Mouse (Mus musculus) stomach, adult 2 months (tissue): ENCODE measurements around the gene Olfr648. TPM values are rescaled to one million over a fixed set of nuclear protein-coding genes. Genes with fewer than 3 reads are reported as not detected.

Experiments used
- polyA plus RNA-seq: library from polyadenylated mRNA; depleted of rRNA; stranded (reverse); fragments of >200 nt; gene quantifications from 2 replicates; pipeline ENCODE4 v1.2.3, GENCODE M21; 2012; rRNA removed

Olfr648 gene
- polyA plus RNA-seq = 0.03 and 0.05 TPM in 2 replicates

DNA sequence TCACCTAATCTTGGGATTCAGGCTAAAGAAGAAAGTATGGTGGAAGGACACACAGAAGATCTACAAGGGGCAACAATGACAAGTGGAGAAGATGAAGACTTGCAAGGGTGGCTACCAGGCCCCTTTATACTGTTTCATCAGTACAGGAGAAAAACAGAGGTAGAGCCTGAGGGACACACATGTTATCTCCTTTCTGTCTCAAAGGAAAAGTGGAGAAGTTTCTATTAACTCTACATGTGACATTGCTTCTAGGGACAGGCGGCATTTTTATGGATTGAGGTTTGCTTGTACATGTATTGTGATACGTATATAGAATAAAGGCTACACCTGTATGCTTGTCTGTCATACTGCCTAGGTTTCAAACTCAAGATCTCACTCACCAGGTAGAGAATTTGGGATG lies at the start of gene Olfr648:
Gene Olfr648, minus strand, starts transcription at position 101 of the 400 bp plus-strand sequence.

GRCm38 (mm10) chr7:104218701-104219569 lies 35.7 kb upstream of the Olfr648 start, which contains the start of gene Trim6:
Gene Trim6, plus strand, starts transcription at chr7:104218793.

GRCm38 (mm10) chr7:104195885-104196284 lies 12.7 kb upstream of the Olfr648 start, which contains the start of gene Olfr649:
Gene Olfr649, minus strand, starts transcription at chr7:104195985.

DNA sequence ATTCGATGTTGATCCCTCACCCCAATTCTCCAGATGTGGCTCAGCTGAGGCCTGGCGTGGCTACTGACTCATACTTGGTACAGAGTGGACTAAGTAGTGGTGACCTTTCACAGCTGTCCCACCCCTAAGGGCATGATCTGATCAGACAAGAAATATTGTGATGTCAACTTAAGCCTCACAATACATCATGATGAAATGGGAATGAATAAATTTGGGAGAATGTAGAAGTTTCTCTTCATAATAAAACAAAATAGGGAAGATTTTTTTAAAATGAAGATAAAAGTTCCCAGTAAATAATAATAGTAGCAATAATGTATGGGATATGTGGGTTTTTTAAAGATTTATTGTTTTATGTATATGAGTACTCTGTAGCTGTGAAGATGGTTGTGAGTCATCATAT lies 32.7 kb downstream of the Olfr648 start, which contains the start of gene Ubqlnl:
Gene Ubqlnl, minus strand, starts transcription at position 101 of the 400 bp plus-strand sequence.

GRCm38 (mm10) chr7:104143179-104143578 lies 40.0 kb downstream of the Olfr648 start, which contains the start of gene Ubqln3:
Gene Ubqln3, minus strand, starts transcription at chr7:104143279.

GRCm38 (mm10) chr7:104137305-104137704 lies 45.9 kb downstream of the Olfr648 start, which contains the start of gene Olfr643:
Gene Olfr643, minus strand, starts transcription at chr7:104137405.

DNA sequence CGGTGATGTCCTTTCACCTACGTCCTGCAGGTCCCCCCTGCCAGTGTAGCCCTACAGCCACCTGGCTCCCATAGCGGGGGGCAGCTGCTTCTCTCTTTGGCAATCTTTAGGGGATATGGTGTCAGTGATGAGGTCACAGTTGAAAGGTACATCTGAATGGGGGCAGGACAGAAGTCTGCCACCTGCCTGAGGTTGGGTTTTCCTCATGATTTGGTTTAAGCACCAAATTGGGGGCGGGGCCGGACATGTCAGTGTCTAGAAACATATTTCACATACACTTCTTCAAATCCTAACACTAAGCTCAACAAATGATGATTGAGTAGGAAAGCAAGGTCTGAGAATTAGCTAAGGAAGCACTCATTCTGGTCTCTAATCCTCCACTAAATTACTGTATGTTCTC lies 53.5 kb downstream of the Olfr648 start, which contains the start of gene Ubqln5:
Gene Ubqln5, minus strand, starts transcription at position 101 of the 400 bp plus-strand sequence.

Other genes starting within 250 kb of the Olfr648 start
- not detected in 2 replicates for gene Olfr632, start 249.0 kb downstream of the Olfr648 start, polyA plus RNA-seq
- not detected in 2 replicates for gene Olfr633, start 239.0 kb downstream of the Olfr648 start, polyA plus RNA-seq
- gene Olfr635, start 212.2 kb downstream of the Olfr648 start, polyA plus RNA-seq = not detected in 2 replicates
- gene Olfr638, start 184.6 kb downstream of the Olfr648 start, polyA plus RNA-seq = not detected in 2 replicates
- not detected in 2 replicates for gene Olfr639, start 166.1 kb downstream of the Olfr648 start, polyA plus RNA-seq
- gene Olfr640, start 157.8 kb downstream of the Olfr648 start, polyA plus RNA-seq = not detected in 2 replicates
- not detected in 2 replicates for gene Olfr641, start 147.9 kb downstream of the Olfr648 start, polyA plus RNA-seq
- gene Olfr642, start 130.7 kb downstream of the Olfr648 start, polyA plus RNA-seq = not detected in 2 replicates
- not detected in 2 replicates for gene 4930516K23Rik, start 121.9 kb downstream of the Olfr648 start, polyA plus RNA-seq
- not detected in 2 replicates for gene Olfr644, start 111.5 kb downstream of the Olfr648 start, polyA plus RNA-seq
- not detected in 2 replicates for gene Olfr645, start 97.9 kb downstream of the Olfr648 start, polyA plus RNA-seq
- not detected in 2 replicates for gene Olfr646, start 78.5 kb downstream of the Olfr648 start, polyA plus RNA-seq
- not detected in 2 replicates for gene Ubqln5, start 53.6 kb downstream of the Olfr648 start, polyA plus RNA-seq
- not detected in 2 replicates for gene Olfr643, start 46.0 kb downstream of the Olfr648 start, polyA plus RNA-seq
- not detected in 2 replicates for gene Ubqln3, start 40.1 kb downstream of the Olfr648 start, polyA plus RNA-seq
- gene Ubqlnl, start 32.8 kb downstream of the Olfr648 start, polyA plus RNA-seq = not detected in 2 replicates
- not detected in 2 replicates for gene Olfm5, start 18.6 kb downstream of the Olfr648 start, polyA plus RNA-seq
- not detected in 2 replicates for gene Olfr649, start 12.6 kb upstream of the Olfr648 start, polyA plus RNA-seq
- 0.79 and 0.81 TPM in 2 replicates for gene Trim6, start 35.4 kb upstream of the Olfr648 start, polyA plus RNA-seq
- gene Trim34a, start 61.1 kb upstream of the Olfr648 start, polyA plus RNA-seq = 0.17 and 1.5 TPM in 2 replicates
- gene Trim5, start 104.7 kb upstream of the Olfr648 start, polyA plus RNA-seq = 0.10 TPM in 2 replicates
- gene Trim12a, start 132.1 kb upstream of the Olfr648 start, polyA plus RNA-seq = 0.16 and 0.85 TPM in 2 replicates
- gene Trim34b, start 146.1 kb upstream of the Olfr648 start, polyA plus RNA-seq = 0.55 TPM in 1 of 2 replicates, not detected in the other
- gene Trim12c, start 170.0 kb upstream of the Olfr648 start, polyA plus RNA-seq = 0.55 TPM in 2 replicates
- gene Trim30b, start 186.5 kb upstream of the Olfr648 start, polyA plus RNA-seq = 0.03 TPM in 1 of 2 replicates, not detected in the other
- gene Trim30c, start 217.4 kb upstream of the Olfr648 start, polyA plus RNA-seq = not detected in 2 replicates